Mouse (Mus musculus) heart, postnatal 0 days (tissue): ENCODE measurements around the gene Bloc1s3.

Experiments
- CTCF ChIP-seq: IDR thresholded peaks from 2 replicates; pipeline ENCODE4 v1.5.1; 2016; ENCODE audit warnings: antibody characterized with exemption, control low read depth, low read depth
- EP300 ChIP-seq: IDR thresholded peaks from 2 replicates; pipeline ENCODE4 v1.6.1; 2016; ENCODE audit warnings: antibody characterized with exemption, low read depth

DNA sequence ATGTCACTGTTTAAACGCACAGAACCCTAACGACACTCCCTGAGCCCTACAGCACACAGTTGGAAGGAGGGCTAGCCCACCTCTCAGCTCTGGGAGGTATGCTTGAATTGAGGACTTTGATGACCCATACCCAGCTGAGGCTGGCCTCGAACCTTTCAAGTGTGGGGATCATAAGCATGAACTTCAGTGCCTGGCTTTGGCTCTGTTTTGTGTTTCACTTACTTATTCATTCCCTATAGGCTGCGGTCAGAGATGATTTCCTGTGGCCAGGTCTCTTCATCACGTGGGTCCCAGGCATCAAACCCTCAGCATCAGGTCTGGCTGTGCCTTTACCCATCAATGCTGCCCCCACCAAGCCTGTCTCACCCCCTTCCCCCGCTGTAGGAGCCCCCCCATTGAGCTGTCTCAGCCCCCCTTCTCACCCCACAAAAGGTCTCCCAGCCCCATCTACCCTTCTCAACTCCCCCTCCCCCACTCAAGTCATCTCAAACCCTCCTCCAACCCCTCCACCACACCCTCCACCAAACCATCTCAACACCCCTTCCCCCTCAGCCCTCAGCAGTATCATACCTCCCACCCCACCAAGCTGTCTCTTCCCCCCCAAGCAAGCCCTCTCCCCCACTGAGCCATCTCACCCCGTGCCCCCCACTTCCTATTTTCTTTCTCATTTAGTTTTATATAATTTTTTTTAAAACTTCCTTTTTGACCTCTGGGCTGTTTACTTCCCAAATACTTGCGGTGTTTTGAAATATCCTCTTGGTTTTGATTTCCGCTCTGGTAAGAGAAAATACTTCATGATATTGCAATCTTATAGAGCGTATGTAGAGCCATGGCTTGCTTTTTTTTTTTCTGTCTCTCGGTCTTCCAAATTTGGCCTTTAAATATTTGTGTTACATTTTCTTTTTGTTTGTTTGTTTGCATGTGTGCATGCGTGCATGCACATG, 7.5 kb downstream of the Bloc1s3 start:
- no peak for TF ChIP-seq CTCF
- TF ChIP-seq EP300, result no peak
